Mouse (Mus musculus): Measurements from ENCODE around the gene Lrrc29. TPM values are rescaled to one million over a fixed set of nuclear protein-coding genes. Genes with fewer than 3 reads are reported as not detected.

Gene Lrrc29
- polyA plus RNA-seq, 1 experiment from 2014 or later: 0.82 TPM

GRCm38 (mm10) chr8:105264024-105264982, 61.8 kb downstream of the Lrrc29 start, which contains the start of the genes Tradd and Fbxl8:
Gene Tradd, minus strand, starts transcription at chr8:105264609.
Gene Fbxl8, plus strand, starts transcription at chr8:105264648.
- H3K36me3 ChIP-seq: no peaks in the 10 kb centered on the region
- WGBS: 2% methylated on average over 54 of the region's 54 CpGs
- no peak within 1 kb of the TSS for H3K27ac ChIP-seq
- H3K9me3 ChIP-seq: peaks cover 5% of the 10 kb centered on the region; the same call in 1 of the 2 replicates
- ATAC-seq (ENCODE audit: low FRiP score): no peak
- H3K9ac ChIP-seq: peak within 1 kb of the TSS; percentile 76
- H3K4me1 ChIP-seq (replicated peaks): peaks cover 37% of the 10 kb centered on the region
- H3K27me3 ChIP-seq: peaks cover 96% of the 10 kb centered on the region
- peak within 1 kb of the TSS; percentile 76 for H3K4me2 ChIP-seq
- peak within 1 kb of the TSS; percentile 55 for H3K4me3 ChIP-seq

GRCm38 (mm10) chr8:105263244-105263912, 62.7 kb downstream of the Lrrc29 start:
- no peaks in the 10 kb centered on the region for H3K36me3 ChIP-seq
- H3K9me3 ChIP-seq: peaks cover 5% of the 10 kb centered on the region; the same call in 1 of the 2 replicates
- no peak overlapping the region for H3K27ac ChIP-seq
- H3K9ac ChIP-seq: no peak overlapping the region
- no peak overlapping the region for H3K4me2 ChIP-seq
- H3K4me1 ChIP-seq (replicated peaks): peaks cover 37% of the 10 kb centered on the region
- no peak for ATAC-seq (ENCODE audit: low FRiP score)
- WGBS: 40% methylated on average over 16 of the region's 16 CpGs
- peaks cover 96% of the 10 kb centered on the region for H3K27me3 ChIP-seq
- peak overlapping the region; percentile 55; the same call in 1 of the 2 replicates for H3K4me3 ChIP-seq

MicroRNA genes within 50 kb of the gene (microRNA counts, 519-probe panel; counts per million panel counts)
- 3,478 counts per million, percentile 44 among the panel's probes with 10 or more counts for microRNA mmu-miR-328

Small RNAs within 50 kb of the gene (microRNA-seq; reads per million reads assigned to microRNA genes)
- gene Gm27320 (not detected), gene Mir328 (359 reads per million, percentile 64 among the genes with 10 or more reads in this experiment)

Other genes starting within 250 kb of the Lrrc29 start
- not detected in 2 replicates for gene Ces3b, start 242.5 kb downstream of the Lrrc29 start, polyA plus RNA-seq (2015; fragmentation: Nextera tagmentation; extraction: Ambion mirVana)
- gene Ces4a, start 194.5 kb downstream of the Lrrc29 start, polyA plus RNA-seq (2015; fragmentation: Nextera tagmentation; extraction: Ambion mirVana): not detected in 2 replicates
- gene Cbfb, start 155.6 kb downstream of the Lrrc29 start, polyA plus RNA-seq (2015; fragmentation: Nextera tagmentation; extraction: Ambion mirVana): 33.0 and 35.6 TPM in 2 replicates
- gene D230025D16Rik, start 101.1 kb downstream of the Lrrc29 start, polyA plus RNA-seq (2015; fragmentation: Nextera tagmentation; extraction: Ambion mirVana): 27.4 and 29.5 TPM in 2 replicates
- gene B3gnt9, start 71.1 kb downstream of the Lrrc29 start, polyA plus RNA-seq (2015; fragmentation: Nextera tagmentation; extraction: Ambion mirVana): 6.2 and 6.7 TPM in 2 replicates
- gene Tradd, start 61.7 kb downstream of the Lrrc29 start, polyA plus RNA-seq (2015; fragmentation: Nextera tagmentation; extraction: Ambion mirVana): 19.9 and 21.1 TPM in 2 replicates
- gene Fbxl8, start 61.6 kb downstream of the Lrrc29 start, polyA plus RNA-seq (2015; fragmentation: Nextera tagmentation; extraction: Ambion mirVana): 1.1 and 1.2 TPM in 2 replicates
- gene Hsf4, start 56.5 kb downstream of the Lrrc29 start, polyA plus RNA-seq (2015; fragmentation: Nextera tagmentation; extraction: Ambion mirVana): 0.27 and 0.44 TPM in 2 replicates
- gene Nol3, start 50.1 kb downstream of the Lrrc29 start, polyA plus RNA-seq (2015; fragmentation: Nextera tagmentation; extraction: Ambion mirVana): 3.9 and 4.5 TPM in 2 replicates
- 114 and 119 TPM in 2 replicates for gene 4931428F04Rik, start 36.4 kb downstream of the Lrrc29 start, polyA plus RNA-seq (2015; fragmentation: Nextera tagmentation; extraction: Ambion mirVana)
- 14.3 and 14.6 TPM in 2 replicates for gene Exoc3l, start 30.2 kb downstream of the Lrrc29 start, polyA plus RNA-seq (2015; fragmentation: Nextera tagmentation; extraction: Ambion mirVana)
- 45.6 and 47.0 TPM in 2 replicates for gene E2f4, start 28.6 kb downstream of the Lrrc29 start, polyA plus RNA-seq (2015; fragmentation: Nextera tagmentation; extraction: Ambion mirVana)
- gene Elmo3, start 20.7 kb downstream of the Lrrc29 start, polyA plus RNA-seq (2015; fragmentation: Nextera tagmentation; extraction: Ambion mirVana): 1.5 and 1.6 TPM in 2 replicates
- gene Tmem208, start 76 bp upstream of the Lrrc29 start, polyA plus RNA-seq (2015; fragmentation: Nextera tagmentation; extraction: Ambion mirVana): 133 and 136 TPM in 2 replicates
- gene Fhod1, start 21.7 kb upstream of the Lrrc29 start, polyA plus RNA-seq (2015; fragmentation: Nextera tagmentation; extraction: Ambion mirVana): 0.74 and 0.76 TPM in 2 replicates
- gene Slc9a5, start 22.6 kb upstream of the Lrrc29 start, polyA plus RNA-seq (2015; fragmentation: Nextera tagmentation; extraction: Ambion mirVana): 7.3 and 7.4 TPM in 2 replicates
- gene Plekhg4, start 47.0 kb upstream of the Lrrc29 start, polyA plus RNA-seq (2015; fragmentation: Nextera tagmentation; extraction: Ambion mirVana): 1.6 and 1.9 TPM in 2 replicates
- not detected in 2 replicates for gene Kctd19, start 87.2 kb upstream of the Lrrc29 start, polyA plus RNA-seq (2015; fragmentation: Nextera tagmentation; extraction: Ambion mirVana)
- 1.1 and 1.7 TPM in 2 replicates for gene Lrrc36, start 87.3 kb upstream of the Lrrc29 start, polyA plus RNA-seq (2015; fragmentation: Nextera tagmentation; extraction: Ambion mirVana)
- 170 and 181 TPM in 2 replicates for gene Tppp3, start 145.2 kb upstream of the Lrrc29 start, polyA plus RNA-seq (2015; fragmentation: Nextera tagmentation; extraction: Ambion mirVana)
- 30.9 and 34.3 TPM in 2 replicates for gene Zdhhc1, start 170.6 kb upstream of the Lrrc29 start, polyA plus RNA-seq (2015; fragmentation: Nextera tagmentation; extraction: Ambion mirVana)
- gene Hsd11b2, start 192.5 kb upstream of the Lrrc29 start, polyA plus RNA-seq (2015; fragmentation: Nextera tagmentation; extraction: Ambion mirVana): 7.8 and 11.0 TPM in 2 replicates
- gene Atp6v0d1, start 239.8 kb upstream of the Lrrc29 start, polyA plus RNA-seq (2015; fragmentation: Nextera tagmentation; extraction: Ambion mirVana): 201 and 203 TPM in 2 replicates

All from hindbrain, embryonic 13.5 days (tissue).